Mouse (Mus musculus) embryo, embryonic 10.5 days (tissue): ENCODE measurements at regions not wholly inside any gene's neighbourhood (a gene's known extent, or its start where the extent isn't known, plus 50 kb on each side); places are given as distances from the start of the nearest gene placed in this dataset.

Experiments used
- DNase-seq: peaks from one replicate; pipeline ENCODE4 v3.0.0-alpha.2; 2015; ENCODE audit warnings: low spot score

DNA sequence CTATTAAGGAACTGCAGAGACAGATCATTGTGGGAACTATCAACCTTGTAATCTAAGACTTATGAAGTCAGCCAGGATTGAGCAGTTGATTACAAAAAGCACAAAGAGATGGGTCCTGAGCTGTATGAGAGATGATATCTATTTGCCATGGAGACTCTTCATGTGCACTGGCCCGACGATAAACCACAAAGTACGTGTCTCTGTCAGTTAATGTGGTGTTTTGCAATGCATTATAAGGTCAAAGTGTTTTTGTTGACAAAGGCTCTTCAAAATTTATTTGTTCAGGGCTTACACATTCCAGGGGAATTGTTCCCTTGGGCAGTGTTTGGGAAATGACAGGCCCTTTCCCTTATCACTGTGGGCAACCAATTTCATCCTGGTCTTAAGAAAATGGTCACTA is 65.7 kb upstream of the Thpo start:
- no peak for DNase-seq

DNA sequence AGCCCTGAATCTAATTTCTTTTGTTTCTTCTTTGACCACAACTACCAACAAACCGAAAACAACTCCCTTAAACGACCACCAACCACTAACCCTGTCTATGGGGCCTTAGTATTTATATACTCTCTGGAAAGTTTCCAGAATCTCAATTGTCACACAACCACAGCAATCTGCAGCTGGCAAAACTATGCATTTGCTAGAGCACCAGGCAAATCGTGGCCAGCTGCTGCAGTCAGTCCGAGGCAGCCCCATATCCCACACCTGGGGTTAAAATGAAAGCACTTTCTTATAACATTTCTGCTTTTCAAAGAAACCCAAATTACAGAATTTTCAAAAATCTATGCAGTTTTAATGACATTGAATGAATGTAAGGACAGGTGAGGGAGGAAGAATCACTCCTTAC is 63.8 kb upstream of the Thpo start:
- DNase-seq = no peak

DNA sequence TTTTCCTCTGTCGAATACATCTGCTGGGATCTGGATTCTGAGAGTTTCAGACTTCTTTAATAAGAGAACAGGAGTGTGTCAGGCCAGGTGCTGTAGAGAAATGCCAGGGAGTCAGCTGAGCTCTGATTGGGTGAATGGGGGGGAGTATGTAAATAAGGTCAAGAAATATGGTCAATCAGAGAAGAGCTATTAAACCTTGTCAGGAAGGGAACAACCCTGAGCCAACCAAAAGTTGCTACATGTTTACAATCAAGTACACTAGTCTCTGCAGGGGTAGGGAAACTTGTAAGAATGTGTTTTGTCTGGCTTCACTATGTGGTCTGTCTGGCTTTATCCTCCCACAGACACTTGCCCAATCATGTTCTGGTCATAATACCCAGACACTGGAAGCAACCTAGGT is 60.4 kb upstream of the Thpo start:
- no peak for DNase-seq
